Mouse (Mus musculus): ENCODE measurements at regions not wholly inside any gene's neighbourhood (a gene's known extent, or its start where the extent isn't known, plus 50 kb on each side); places are given as distances from the start of the nearest gene placed in this dataset.

DNA sequence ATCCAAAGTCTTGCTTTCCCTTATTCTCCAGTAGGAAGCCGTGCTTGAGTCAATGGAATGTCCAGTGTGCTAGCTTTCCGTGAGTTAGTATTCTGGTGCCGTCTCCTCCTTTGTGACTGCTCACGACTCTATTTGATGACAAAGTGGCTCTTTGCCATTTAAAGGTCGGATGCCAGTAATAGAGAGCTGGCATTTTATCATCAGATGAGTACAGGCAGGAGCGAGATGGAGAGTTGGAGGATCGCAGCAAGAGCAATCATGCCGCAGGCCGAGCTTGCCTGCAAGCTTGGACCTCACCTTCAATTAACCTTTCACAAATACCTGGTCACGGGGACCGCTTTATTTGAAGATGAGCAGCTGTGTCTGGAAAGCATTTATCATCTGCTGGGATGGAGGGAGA lies 291.8 kb downstream of the Hs3st3b1 start:
- DNase-seq = no peak

DNA sequence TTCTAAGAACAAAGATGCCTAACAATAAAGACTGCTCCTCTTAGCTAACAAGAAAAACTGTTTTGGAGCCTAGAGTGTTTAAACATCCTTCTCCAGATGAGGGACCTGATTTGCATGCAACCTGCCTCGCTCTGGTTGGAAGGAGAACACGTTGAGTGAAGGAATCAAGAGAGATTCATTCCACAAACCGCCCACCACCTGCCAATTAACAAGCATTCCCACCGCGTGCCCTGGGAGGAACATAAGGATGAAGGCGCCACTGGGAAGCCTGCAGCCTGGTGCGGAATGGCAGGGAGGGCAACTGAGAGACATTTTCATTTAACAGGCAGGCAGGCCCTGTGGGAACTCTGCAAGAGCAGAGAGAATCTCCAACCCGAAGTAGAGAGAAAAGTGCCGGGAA lies 265.0 kb downstream of the Hs3st3b1 start:
- DNase-seq = no peak

DNA sequence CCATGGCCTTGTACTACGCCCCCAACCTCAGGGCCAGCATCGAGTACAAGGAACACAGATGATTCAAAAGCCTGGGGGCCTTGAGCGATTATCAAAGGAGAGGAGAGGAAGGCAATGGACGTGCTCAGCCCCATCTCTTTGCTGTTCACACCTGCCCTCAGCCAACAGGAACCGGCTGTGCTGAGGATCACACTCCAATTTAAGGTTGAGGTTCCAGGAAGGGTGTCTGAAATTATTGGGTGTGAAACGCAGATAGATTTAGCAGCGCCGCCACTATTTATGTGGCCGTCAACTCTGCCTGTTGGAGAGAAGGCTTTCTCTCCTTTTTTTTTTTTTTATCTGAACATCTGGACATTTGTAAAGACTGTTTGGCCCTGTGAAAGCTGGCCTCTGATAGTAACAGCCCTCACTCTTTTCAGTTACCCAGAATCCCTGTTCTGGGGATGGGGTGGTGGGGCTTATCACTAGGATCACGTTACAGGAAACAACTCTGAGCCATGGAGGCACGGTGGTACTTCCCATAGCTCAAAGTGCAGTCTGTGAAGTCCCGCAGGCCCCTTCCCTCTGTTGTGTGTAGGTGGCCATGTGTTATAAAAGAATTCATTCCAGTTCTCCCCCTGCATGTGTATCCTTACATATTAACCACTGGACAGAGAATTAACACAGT lies 256.7 kb downstream of the Hs3st3b1 start:
- no peak for DNase-seq

DNA sequence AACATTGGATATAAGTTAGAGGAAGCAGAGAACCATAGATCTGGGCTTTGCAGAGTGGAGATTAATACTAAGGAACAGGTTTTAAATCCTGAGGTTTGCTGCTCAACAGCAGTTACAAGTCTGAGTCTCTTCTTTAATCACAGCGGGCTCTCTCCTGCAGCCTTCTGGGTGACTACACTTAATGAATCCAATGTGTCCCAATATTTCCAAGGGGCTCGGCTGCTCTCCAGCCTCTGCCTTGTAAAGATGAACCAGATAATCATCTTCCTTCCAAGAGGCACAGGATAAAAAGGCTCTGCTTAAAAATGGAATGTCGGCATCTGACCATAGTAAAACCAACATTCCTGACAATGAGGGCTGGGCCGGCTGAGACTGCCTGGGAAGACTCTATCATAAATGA lies 251.6 kb downstream of the Hs3st3b1 start:
- no peak for DNase-seq

DNA sequence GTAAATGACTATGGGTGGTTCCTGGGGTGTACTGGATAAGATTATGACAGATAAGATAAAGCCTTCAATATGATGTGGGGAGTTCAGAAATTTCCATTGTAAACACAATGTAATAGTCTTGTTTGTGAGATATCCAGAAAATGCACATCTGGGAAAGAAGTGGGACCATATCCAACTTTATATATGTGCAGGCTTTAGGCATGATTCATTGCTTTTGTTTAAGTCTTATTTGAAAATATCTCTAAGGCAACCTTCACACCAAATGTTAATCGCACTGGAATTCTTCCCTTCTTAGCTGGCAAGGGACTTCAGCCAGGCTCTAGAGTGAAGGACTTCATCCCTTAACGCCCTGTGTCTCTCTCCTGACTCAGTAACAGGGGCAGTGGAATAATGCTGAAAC lies 250.3 kb downstream of the Hs3st3b1 start:
- no peak for DNase-seq

DNA sequence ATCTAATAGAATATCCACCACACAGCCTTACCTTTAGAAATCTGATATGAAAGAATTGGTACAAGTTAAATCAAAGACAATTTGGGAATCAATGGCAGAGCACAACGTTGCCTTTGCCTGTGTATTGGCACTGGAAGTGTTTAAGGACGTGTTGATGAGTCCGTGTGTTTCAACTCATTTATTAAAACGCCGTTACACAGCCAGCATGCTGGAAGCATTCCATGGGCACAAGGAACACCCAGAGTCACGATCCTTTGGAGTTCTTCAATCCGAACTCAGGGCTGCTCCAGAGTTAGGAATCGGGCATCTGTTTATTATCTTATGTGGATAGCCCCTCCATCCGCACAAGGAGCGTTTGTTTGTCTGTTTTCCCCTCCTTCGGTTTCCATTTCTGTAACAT lies 244.2 kb downstream of the Hs3st3b1 start:
- no peak for DNase-seq

DNA sequence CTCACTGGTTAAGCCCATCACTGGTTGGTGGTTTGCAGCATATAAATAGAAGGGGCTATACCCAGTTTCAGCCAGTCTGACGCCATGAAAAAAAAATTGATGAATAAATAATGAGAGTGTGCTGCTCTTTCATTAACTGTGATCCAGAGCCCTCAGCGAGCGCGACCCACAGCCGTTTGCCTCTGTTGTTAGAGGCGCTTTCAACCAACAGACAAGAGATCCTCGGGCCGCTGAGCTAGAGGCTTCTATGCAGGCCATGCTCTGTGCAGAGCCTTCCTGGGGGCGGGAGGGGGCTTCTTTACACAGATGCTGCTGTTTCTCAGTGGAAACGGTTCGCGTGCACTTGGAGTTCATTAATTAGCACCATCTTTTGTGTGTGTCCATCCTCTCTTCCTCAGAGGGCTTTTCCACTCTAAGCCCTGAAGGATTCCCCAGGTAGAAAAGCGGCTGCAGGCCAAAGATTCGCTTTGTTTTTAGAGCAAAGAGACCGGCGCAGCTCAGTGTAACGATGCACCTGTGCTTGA lies 243.6 kb downstream of the Hs3st3b1 start:
- DNase-seq = no peak

DNA sequence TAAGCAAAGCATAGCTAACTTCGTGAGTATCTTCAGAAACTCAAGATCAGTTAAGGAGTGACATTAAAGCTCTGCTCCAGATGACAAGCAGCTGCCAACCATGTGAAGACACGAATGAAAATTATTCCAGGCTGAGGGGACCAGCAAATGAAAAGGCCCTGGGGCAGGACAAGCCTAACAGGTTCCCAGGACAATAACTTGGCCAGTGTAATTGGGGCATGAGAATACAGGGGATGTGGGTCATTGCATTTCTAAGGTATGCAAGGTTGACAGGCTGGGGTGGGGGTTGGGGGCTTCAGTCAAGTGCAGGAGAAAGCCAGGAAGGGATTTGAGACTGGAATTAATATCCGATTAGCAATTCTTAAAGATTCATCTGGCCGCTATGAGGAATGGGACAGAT lies 242.6 kb downstream of the Hs3st3b1 start:
- DNase-seq = no peak

DNA sequence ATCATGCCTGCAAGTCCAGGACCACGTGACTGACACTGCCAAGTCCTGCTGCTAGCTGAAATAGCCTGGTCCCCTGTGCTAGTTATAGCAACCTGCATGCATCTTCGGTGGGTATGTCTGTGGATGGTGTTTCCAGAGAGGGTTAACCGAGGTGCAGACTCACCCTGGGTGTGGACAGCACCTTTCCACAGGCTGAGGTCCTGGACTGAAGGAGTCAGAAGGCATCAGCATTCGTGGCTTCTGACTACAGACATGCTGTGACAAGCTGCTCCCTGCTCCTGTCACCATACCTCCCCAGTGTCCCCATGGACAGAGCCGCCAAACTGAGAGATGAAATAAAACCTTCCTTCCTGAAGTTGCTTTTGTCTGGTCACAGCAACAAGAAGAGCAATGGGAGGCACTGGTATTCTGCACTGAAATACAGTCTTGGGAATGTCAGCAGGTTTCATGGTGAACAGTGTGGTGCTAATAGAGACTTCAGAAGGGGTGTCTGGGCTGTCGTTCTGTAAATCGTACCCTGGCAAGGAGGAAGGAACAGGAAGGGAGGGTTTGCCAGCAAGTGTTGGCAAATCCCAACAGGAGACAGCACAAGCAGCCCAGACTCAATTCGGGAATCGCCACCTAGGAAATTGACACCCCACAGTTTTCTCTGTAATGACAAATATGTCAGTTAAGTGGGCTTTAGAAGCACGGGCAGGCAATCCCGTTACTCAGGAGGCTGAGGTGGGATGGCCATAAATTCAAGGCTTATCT lies 237.7 kb downstream of the Hs3st3b1 start:
- no peak for DNase-seq

DNA sequence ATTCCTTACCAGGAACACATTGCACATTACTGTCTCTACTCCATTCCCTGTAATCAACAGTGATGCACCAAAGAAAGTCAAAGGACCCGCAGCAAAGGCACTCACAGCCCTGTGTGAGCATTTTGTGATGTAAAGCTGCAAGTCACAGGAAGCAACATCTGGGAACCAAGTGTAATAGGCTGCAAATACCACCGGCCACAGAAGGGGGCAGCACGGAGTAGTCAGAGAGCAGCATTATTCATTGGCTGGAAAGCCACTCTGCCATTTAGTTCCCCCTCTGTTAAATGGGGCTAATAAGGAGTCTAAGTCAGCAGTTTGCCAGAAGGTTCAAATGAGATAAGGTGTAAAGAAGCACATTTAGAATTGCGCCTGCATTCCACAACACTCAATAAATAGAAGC lies 231.0 kb downstream of the Hs3st3b1 start:
- DNase-seq = no peak

DNA sequence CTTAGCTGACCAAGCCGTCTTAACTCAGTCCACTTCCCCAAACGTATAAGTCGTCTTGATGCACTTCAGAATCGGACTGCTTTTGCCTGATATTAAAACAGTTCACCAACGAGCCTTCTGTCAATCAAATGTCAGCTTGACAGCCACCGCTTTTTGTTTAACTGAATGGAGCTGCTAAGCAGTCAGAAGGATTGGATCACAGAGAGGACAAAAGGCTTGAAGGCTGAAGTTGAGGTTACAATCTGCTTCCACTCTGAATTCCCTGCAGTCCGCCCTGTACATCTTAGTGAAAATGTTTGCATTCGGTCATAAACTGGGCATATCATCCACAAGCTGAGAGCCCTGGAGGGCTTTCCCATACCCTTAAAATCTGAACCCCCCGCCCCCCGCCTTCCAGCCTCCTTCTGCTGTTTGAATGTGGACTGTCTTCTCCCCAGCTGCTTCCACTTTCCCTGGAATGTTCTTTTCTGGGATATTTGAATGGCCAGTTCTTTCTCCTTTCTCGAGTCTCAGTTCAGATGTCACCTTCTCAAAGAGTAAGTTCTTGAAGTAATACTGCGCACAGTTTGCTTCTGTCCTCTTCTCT lies 217.0 kb downstream of the Hs3st3b1 start:
- DNase-seq = no peak

DNA sequence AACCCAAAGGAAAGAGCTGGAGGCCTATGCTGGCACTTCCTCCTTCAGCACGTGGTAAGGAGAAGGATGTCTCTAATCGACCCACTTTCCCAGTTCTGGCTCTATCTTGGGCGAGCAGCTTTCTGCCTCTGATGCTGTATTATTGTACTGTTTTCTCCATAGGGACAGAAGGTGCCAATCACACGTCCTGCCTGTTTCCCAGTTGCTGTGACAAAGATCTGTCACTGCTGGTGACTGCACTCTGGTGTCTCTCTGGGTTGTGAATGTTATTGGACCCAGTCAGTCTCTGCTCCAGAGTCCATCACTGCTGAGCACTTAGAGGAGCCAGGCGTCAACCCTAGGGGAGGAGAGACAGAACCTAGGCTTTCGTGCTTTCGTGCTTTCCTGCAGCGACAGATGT lies 216.0 kb downstream of the Hs3st3b1 start:
- DNase-seq = no peak

DNA sequence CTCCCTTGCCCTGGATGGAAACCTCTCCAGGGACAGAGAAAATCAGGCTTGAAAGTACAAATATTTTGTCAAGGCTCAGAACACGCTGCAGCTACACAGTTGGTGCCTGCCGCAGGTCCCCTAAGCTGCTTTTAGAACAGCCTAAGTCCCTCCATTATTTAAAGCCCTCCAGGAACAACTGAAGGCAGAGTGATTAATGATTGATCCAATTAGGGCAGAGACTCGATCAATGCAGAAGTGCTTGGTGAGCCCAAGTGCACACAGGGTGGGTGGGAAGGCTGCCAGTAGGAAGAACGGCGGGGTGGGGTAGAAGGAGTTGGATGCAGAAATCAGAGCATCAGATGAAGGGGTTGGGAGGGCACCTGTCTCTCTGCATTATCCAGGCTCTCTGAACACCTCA lies 215.0 kb downstream of the Hs3st3b1 start:
- DNase-seq = no peak

DNA sequence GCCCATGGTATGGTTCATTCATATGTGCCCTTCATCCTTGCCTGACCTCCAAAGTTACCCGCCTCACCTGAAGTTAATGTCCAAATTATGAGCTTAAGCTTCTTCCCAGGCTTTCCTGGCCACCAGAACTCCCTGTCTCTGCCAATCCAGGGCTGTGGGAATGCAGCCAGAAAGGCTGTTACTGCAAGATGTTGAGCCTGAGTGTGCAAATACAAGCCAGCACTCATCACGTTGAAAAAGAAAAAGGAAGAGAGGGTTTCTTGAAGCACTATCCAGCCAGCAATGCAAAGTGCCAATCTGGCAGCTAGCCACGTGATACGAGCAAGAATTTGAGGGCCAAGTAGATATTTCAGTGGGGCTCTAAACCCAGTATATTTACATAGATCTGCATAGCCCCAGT lies 213.7 kb downstream of the Hs3st3b1 start:
- DNase-seq = no peak

DNA sequence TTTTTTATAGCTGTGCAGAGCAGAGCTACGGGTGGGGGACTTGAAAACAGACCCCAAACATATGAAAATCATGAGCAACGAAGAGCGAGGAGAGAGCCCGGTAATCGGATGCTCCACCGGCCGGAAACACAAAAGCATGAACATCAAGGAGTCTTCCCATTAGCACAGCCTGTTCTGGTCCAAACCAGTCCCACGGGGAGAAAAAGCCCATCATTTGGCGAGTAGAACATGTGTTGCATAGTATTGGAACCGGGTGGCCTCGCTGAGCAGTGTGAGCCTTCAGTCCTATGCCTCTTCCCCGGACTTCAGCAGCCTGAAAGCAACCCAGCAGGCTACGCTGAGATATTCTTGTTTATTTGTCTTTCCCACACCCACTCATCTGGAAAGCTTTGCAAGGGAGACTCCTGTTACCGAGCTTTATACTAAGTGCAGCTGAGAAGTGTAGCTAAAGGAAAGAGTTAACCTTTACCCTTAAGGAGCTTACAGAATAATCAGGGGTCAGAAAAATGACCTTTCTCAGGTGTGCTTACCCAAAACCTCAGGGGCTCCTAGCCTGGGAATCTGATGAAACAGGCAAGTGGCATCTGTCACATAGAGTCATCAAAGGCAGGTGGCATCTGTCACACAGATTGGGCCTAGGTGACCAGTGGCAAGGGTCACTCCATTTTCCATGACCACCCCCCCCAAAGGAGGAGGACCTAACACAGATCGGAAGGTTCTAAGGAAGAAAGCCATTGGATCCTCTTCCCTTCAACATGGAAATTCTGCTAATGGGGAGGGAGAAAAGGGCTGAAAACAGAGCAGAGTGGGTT lies 209.8 kb downstream of the Hs3st3b1 start:
- DNase-seq = no peak

DNA sequence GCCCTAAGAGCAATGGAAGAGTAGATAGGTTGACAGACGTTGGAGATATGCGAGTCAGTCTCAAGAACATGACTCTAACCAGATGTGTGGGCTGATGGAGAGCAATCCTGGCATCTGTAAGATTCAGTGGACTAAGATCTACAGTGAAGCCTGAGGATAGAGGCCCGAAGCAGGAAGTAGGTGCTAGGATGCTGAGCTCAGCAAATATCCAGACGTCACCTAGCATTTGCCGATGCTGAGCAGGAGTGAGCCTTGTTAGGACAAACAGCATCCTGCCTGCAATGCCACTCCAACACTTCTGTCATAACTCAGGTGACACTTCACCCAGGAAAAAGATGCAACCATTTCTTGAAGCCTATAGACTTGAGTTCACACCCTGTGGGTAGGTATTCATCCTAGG lies 199.8 kb downstream of the Hs3st3b1 start:
- no peak for DNase-seq

DNA sequence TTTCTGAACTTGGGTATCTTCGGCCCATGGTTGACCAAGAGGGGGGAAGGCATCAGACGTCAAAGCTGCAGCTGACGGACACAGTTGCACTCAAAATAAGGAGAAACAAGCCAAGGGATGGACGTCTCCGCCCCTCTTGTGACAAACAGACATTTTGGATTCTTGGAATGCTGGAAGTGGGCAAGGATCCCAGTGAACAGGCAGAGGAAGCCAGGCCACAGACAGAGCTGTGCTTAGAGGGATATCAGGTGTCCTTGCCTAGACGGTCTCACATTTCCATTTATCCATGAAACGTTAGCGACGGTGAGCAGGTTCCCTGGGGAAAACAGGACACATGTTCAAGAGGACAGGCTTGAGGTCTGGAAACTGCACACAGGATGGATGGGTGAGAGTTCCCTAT lies 191.2 kb downstream of the Hs3st3b1 start:
- DNase-seq = no peak

DNA sequence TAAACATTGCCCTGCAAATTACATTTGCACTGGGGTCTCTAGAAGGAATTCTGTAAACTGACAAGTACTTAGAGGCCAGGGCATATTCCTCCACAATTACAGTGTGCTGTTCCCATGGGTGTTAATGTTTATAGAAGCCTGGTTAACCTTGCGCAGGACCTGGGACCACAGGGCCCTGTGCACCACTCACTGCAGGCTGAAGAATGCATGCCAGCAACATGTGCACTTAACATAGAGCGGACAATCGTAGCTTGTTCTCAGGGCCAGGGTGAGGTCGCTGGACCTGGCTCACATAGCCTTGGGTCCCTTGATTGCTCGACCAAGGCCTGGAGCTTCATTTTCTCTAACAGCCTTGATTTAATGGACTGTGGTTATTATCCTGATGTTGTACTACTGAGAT lies 168.8 kb downstream of the Hs3st3b1 start:
- no peak for DNase-seq

DNA sequence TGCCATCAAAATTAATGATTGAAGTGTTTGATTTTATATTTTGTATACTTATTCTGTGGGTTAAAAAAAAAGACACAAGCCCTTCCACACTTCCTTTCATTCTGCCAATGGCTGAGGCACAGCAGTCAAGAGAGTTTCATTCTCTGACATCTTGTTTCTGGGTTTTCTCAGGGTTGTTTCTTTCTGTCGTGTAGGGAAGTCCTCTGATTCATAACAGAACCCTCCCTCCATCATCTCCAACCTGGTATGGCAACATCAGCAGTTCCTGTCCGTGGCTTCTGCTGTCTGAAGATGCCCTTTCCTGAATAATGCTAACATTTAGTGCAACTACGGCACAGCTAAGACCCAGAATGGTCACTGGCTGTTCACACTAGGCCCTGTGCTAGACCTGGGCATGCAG lies 167.3 kb downstream of the Hs3st3b1 start:
- DNase-seq = no peak

DNA sequence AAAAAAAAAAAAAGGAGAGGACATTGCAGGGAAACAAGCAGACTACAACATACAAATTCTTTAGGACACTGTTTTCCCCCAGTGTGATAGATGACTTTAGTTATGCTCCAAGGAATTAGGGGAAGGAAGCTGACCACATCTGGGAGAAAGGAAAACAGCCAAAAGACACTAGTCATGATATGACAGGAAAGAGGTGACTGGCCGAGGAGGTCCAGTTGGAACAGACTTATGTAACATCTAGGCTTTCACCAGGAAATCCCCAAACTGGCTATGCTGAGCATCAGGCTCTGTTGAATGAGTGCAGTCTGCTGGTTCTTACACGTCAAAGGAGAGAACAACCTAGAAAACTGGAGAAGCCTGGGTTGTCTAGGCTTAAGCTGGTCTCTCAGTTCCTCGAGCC lies 163.8 kb downstream of the Hs3st3b1 start:
- no peak for DNase-seq

DNA sequence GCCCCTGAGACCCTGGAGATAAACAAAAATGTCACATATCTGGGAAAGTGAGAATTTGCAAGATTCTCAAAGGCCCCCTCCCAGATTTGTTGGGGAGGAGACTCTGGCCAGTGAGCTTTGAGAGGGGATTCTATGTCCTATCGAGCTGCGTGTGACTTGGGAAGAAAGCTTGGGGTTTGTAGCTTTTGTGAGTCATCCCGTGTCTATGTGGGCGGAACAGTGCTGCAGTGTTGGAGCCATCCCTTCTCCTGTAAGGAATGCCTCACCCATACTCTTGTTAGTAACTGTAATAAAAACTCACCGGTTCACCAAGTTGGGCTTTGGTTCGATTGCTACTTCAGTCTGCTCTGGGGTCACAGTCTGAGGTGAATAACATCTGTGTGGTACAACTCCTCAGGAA lies 160.5 kb downstream of the Hs3st3b1 start:
- DNase-seq = no peak

DNA sequence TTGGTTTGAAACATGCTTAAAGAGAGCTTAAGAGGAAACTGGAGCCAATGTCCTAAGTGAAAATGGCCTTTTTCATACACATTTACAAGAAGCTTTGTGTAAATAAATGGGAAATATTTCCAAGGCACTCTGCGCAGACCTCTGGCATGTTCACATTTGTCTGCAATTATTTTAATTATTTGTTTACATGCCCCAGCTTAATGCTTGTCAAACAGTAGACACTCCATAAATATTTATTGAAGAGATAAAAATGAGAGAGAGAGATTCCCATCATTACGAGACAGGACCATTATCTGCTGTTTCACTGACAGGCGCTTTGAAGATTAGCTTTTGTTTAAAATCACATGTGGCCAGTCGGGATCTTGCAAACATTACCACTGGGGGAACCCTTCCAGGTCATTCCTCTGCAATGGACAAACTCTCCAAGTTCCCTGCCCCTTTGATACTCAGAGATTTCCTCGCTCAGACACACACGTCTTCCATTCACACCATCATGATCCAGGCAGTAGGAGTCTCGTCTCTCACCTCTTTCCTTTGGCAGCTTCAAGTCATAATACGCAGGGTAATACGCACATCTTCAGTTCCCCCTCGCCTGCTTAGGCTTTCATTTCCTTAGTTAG lies 154.3 kb downstream of the Hs3st3b1 start:
- no peak for DNase-seq

DNA sequence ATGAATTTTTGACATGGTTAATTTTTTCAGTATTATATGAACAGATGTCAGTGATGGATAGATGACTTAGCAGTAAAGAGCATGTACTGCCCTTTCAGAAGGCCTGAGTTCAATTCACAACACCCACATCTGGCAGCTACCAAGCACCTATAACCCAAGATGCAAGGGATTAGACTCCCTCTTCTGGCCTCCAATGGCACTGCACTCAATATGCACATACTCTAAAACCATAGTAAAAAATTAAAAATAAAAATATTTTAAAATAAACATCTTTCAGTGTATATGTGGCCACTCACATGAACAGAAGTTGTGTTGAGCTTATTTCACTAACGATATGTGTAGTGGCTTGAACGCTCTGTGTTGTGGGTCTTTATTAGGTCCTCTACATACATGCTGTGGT lies 152.4 kb downstream of the Hs3st3b1 start:
- no peak for DNase-seq
